Mouse (Mus musculus) thymus, adult 2 months (tissue): ENCODE measurements around the gene Fen1. TPM values are rescaled to one million over a fixed set of nuclear protein-coding genes. Genes with fewer than 3 reads are reported as not detected.

Source experiments
- DNase-seq: peaks from one replicate; pipeline ENCODE4 v3.0.0; 2021
- H3K27ac ChIP-seq: fragments of 200-500 bp; 2 replicates; pipeline ENCODE4 v1.5.1; 2012; ENCODE audit warnings: low read length, control low read depth; ENCODE audit not compliant: control insufficient read depth, insufficient read depth
- H3K27me3 ChIP-seq: fragments of 200-500 bp; 2 replicates; pipeline ENCODE4 v1.6.1; 2012; ENCODE audit warnings: mild to moderate bottlenecking, low read length, moderate library complexity, mixed read lengths; ENCODE audit not compliant: control insufficient read depth, insufficient read depth
- H3K36me3 ChIP-seq: fragments of 200-500 bp; 2 replicates; pipeline ENCODE4 v1.6.1; 2012; ENCODE audit warnings: mild to moderate bottlenecking, low read length, moderate library complexity; ENCODE audit not compliant: control insufficient read depth, insufficient read depth
- H3K4me1 ChIP-seq: fragments of 200-500 bp; replicated peaks from 2 replicates; pipeline ENCODE4 v1.6.1; 2012; ENCODE audit warnings: low read length; ENCODE audit not compliant: control insufficient read depth, insufficient read depth
- H3K4me3 ChIP-seq: fragments of 200-500 bp; 2 replicates; pipeline ENCODE4 v1.5.1; 2012; ENCODE audit warnings: mild to moderate bottlenecking, low read length, control low read depth, moderate library complexity; ENCODE audit not compliant: control insufficient read depth, insufficient read depth
- CTCF ChIP-seq: fragments of 200-500 bp; IDR thresholded peaks from 2 replicates; pipeline ENCODE4 v1.5.1; 2012; ENCODE audit warnings: mild to moderate bottlenecking, control low read depth, low read length, moderate library complexity, borderline replicate concordance; ENCODE audit not compliant: control insufficient read depth, poor library complexity, insufficient read depth; ENCODE audit errors: extremely low read depth
- POLR2A ChIP-seq: fragments of 200-500 bp; IDR thresholded peaks from 2 replicates; pipeline ENCODE4 v1.6.1; 2012; ENCODE audit warnings: mild to moderate bottlenecking, low read length, control low read depth, moderate library complexity; ENCODE audit not compliant: control insufficient read depth, poor library complexity, insufficient read depth; ENCODE audit errors: extremely low read depth
- WGBS: fragments of 180-500 bp; shearing (Covaris S2); methylation state at CpG from one replicate; pipeline ENCODE4 v1.1.7; 2018; 5-methylcytosine and 5-hydroxymethylcytosine counted together
- polyA plus RNA-seq: library from polyadenylated mRNA; depleted of rRNA; stranded (reverse); fragments of >200 nt; gene quantifications from 2 replicates; pipeline ENCODE4 v1.2.3, GENCODE M21; 2012

Fen1 gene
- polyA plus RNA-seq, 1 experiment = 43.8 TPM

DNA sequence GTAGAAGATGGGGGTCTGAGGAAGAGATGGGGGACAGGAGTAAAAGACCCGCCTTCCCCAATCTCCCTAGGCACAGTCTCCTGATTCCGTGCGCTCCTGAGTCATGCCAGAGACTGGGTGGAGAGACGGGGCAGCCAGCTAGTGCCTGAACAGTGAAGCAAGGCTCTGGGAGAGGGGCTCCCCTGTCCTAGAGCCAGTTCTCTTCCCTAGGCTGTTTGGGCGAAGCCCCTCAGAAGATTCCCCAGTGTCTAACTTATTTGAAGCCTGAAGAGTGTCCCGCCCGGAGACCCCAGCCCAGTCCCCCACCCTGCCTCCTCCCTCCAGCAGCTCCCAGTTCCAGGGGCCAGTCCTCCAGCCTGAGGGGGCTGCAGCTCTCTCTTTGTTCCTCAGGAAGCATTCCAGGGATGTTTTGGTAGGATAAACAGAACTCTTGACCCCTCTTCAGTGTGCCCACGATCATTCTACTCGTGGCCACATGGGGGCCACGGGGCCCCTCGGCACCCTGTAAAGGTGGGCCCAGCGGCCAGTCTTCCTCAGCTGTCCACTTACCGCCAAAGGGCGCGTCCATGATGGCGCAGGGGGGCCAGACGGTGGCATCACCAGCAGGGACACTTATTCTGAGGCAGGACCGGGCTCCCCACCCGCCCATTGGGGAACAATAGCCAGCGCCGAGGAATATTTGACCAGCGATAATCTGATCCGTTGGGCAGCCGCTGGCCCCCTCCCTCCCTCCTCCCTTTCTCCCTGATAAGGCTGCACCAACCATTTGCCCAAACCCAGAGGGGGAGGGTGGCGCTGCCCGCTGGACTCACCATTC is 20.9 kb upstream of the Fen1 start:
- 88% methylated on average over 26 of the region's 26 CpGs for WGBS
- Histone ChIP-seq H3K4me3 (no peak overlapping the region), H3K27me3 (no peaks in the 10 kb centered on the region), H3K27ac (no peak overlapping the region), H3K36me3 (no peaks in the 10 kb centered on the region), H3K4me1 (no peaks in the 10 kb centered on the region)
- no peak for DNase-seq
- TF ChIP-seq POLR2A (no peak), CTCF (no peak)

DNA sequence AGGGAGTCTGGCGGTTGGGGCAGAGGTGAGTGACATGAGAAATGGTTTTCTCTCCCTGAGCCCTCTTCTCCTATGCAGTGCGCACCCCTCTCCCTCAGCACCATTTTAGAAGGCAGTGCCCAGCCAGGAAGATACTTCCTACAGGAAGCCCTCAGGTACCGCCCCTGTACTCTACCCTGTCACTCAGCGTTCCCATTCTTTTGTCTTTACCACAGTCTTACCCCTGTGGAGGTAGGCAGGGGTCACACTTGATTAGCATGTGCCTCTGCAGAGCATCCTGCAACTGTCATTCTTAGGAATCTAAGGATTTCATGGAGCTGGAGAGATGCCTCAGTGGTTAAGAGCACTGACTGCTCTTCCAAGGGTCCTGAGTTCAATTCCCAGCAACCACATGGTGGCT is 19.6 kb upstream of the Fen1 start:
- no peaks in the 10 kb centered on the region for H3K4me1 ChIP-seq
- no peak overlapping the region for H3K27ac ChIP-seq
- no peak overlapping the region for H3K4me3 ChIP-seq
- H3K36me3 ChIP-seq = no peaks in the 10 kb centered on the region
- TF ChIP-seq CTCF = no peak
- no peak for TF ChIP-seq POLR2A
- 33% methylated on average over 4 of the region's 4 CpGs for WGBS
- no peak for DNase-seq
- H3K27me3 ChIP-seq = no peaks in the 10 kb centered on the region

DNA sequence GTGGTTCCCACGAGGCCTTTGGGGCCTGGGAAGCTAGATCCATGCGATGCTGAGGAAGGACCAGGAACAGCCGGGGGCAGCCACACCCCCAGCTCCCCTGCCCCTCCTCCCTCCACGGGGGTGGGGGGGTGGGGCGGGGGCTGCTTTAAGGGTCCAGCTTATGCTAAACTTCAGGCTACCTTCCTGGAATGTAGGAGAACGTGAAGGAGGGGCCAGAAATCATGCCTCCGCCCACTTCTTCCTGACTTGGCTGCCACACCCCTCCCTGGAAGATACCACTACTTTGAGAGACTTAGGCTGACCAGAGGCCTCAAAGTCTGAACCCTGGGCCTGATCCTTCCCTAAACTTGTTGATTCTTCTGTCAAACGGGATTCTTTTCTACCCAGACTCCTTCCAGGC is 18.7 kb upstream of the Fen1 start:
- Histone ChIP-seq H3K4me3 (no peak overlapping the region), H3K27ac (no peak overlapping the region), H3K36me3 (no peaks in the 10 kb centered on the region), H3K4me1 (no peaks in the 10 kb centered on the region), H3K27me3 (no peaks in the 10 kb centered on the region)
- no peak for DNase-seq
- no peak for TF ChIP-seq CTCF
- TF ChIP-seq POLR2A = no peak
- WGBS = 71% methylated on average over 8 of the region's 8 CpGs

DNA sequence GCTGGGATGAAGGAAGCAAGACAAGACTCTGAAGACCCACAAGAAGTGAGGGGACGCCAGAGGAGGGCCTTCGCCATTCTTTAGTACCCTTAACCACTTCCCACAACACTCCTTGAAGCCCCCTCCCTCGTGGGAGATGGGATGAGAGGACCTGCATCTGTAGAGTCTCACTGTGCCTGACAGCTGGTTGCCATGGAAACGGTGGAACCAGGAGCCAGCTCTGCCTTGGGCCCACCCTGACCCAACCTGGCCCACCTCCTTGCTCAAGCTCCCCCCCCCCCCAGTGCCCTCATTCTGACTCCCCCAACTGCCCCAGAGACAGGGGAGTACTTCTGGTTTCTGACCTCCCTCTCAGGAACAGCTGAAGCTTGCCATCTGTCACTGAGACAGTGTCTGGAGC is 17.6 kb upstream of the Fen1 start:
- TF ChIP-seq POLR2A (no peak), CTCF (no peak)
- Histone ChIP-seq H3K27me3 (no peaks in the 10 kb centered on the region), H3K4me3 (no peak overlapping the region), H3K4me1 (no peaks in the 10 kb centered on the region), H3K36me3 (no peaks in the 10 kb centered on the region), H3K27ac (no peak overlapping the region)
- WGBS = 75% methylated on average over 4 of the region's 4 CpGs
- no peak for DNase-seq

DNA sequence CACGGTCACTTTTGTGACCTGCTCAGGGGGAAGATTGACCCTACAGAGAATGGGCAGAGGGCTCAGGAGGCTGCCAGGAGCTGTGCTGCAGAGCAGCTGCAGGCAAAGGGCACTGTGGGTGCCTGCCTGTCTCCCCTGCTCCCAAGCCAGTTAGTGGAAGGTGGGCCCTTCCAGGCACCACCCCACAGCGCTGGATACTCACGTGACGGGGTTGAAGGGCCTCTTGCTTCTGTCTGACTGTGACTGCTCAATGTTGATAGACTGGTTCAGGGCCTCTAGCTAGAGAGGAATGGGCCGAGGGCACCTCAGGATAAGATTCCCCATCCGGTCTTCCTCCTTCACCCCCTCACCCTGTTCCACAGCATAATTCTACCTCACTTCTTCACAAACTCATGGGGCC is 15.6 kb upstream of the Fen1 start:
- no peak for TF ChIP-seq POLR2A
- TF ChIP-seq CTCF = no peak
- WGBS = 89% methylated on average over 6 of the region's 6 CpGs
- no peak for DNase-seq
- Histone ChIP-seq H3K4me1 (no peaks in the 10 kb centered on the region), H3K36me3 (no peaks in the 10 kb centered on the region), H3K4me3 (no peak overlapping the region), H3K27ac (no peak overlapping the region), H3K27me3 (no peaks in the 10 kb centered on the region)

DNA sequence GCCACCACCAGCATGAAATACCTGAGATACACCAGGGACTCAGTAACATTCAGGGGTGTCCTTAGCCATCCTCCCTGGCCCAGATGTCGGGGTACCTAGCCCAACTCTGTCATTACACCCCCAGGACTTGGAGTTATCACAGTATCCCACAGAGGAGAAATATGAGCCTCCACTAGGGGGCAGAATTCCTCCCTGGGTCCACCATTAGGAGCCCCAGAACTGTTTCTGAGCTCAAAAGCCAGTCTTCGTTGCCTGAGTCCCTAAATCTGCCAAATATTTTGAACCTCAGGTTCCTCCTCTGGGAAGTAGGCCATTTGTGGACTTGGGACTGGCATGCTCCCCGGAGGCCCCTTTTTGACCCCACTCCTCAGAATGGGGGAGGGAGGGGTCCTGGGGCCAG is 15.1 kb upstream of the Fen1 start:
- no peak for TF ChIP-seq POLR2A
- no peak overlapping the region for H3K4me3 ChIP-seq
- H3K36me3 ChIP-seq = no peaks in the 10 kb centered on the region
- 47% methylated on average over 3 of the region's 3 CpGs for WGBS
- no peaks in the 10 kb centered on the region for H3K27me3 ChIP-seq
- no peak overlapping the region for H3K27ac ChIP-seq
- DNase-seq = peak; percentile 43
- H3K4me1 ChIP-seq = no peaks in the 10 kb centered on the region

DNA sequence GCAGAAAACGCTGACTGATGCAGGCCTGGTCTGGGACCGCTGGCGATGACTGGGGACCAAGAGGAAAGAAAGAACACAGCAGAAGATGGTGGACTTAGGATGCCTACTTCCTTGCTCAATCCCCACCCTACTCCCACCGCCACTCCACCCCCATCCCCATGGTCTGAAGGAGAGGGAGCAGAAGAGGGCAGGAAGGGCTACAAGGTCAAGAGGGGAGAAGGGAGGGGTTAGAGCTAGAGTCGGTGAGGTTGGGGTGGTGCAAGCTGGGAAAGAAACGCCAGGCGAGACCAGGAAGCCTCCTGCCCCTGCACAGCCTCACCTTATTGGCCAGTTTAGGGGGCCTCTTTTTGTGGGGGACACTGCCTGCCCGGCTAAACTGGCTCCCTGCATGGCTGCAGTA is 12.1 kb upstream of the Fen1 start:
- TF ChIP-seq POLR2A = no peak
- no peak for TF ChIP-seq CTCF
- Histone ChIP-seq H3K4me1 (no peaks in the 10 kb centered on the region), H3K27me3 (no peaks in the 10 kb centered on the region), H3K36me3 (no peaks in the 10 kb centered on the region), H3K4me3 (no peak overlapping the region), H3K27ac (no peak overlapping the region)
- no peak for DNase-seq
- WGBS = 86% methylated on average over 8 of the region's 8 CpGs
